Mouse (Mus musculus) bone marrow, adult 2 months (tissue): ENCODE measurements around the gene Pacs1.
"Not testable (repeated sequence)": the region's sequence is repeated elsewhere in the genome, so short reads cannot be mapped to it uniquely, and the experiment has no call there.

Experiments used
- CTCF ChIP-seq: fragments of 200-500 bp; IDR thresholded peaks from 2 replicates; pipeline ENCODE4 v1.5.1; 2011; ENCODE audit warnings: low read length, control low read depth; ENCODE audit not compliant: control insufficient read depth, insufficient read depth
- POLR2A ChIP-seq: fragments of 200-500 bp; IDR thresholded peaks from 2 replicates; pipeline ENCODE4 v1.6.1; 2011; ENCODE audit warnings: low read depth, mild to moderate bottlenecking, control low read depth, low read length, borderline replicate concordance; ENCODE audit not compliant: control insufficient read depth

- not testable (repeated sequence) for TF ChIP-seq CTCF, POLR2A
Observed at GRCm38 (mm10) chr19:5149041-5149440, 123.9 kb downstream of the Pacs1 start.
